Mouse (Mus musculus): ENCODE measurements around the gene Git1. TPM values are rescaled to one million over a fixed set of nuclear protein-coding genes. Genes with fewer than 3 reads are reported as not detected.

The Git1 gene
- total and polyA plus RNA-seq, 2 experiments, result 2.8 to 11.2 TPM

DNA sequence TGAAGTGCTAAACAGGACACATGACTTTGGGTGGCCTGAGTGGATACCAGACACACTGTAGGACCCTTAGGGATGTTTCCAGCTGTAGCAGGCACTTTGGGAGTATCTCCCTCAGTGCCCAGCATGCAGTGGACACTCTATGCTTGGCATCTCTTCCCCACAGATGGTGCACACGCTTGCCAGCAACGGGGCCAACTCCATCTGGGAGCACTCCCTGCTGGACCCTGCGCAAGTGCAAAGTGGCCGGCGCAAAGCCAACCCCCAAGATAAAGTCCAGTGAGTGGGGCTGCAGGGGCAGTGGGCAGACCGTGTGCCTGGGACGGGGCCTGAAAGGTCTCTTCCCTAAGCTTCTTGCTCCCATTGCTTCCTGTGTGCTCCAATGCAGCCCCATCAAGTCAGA, 6.0 kb downstream of the Git1 start:
- Histone ChIP-seq H3K4me3 (ENCODE audit: insufficient read depth, low read depth, low read length) (no peak overlapping the region), H3K36me3 (ENCODE audit: control insufficient read depth, insufficient read depth, low read length) (no peaks in the 10 kb centered on the region)
- 89% methylated on average over 7 of the region's 7 CpGs for WGBS

DNA sequence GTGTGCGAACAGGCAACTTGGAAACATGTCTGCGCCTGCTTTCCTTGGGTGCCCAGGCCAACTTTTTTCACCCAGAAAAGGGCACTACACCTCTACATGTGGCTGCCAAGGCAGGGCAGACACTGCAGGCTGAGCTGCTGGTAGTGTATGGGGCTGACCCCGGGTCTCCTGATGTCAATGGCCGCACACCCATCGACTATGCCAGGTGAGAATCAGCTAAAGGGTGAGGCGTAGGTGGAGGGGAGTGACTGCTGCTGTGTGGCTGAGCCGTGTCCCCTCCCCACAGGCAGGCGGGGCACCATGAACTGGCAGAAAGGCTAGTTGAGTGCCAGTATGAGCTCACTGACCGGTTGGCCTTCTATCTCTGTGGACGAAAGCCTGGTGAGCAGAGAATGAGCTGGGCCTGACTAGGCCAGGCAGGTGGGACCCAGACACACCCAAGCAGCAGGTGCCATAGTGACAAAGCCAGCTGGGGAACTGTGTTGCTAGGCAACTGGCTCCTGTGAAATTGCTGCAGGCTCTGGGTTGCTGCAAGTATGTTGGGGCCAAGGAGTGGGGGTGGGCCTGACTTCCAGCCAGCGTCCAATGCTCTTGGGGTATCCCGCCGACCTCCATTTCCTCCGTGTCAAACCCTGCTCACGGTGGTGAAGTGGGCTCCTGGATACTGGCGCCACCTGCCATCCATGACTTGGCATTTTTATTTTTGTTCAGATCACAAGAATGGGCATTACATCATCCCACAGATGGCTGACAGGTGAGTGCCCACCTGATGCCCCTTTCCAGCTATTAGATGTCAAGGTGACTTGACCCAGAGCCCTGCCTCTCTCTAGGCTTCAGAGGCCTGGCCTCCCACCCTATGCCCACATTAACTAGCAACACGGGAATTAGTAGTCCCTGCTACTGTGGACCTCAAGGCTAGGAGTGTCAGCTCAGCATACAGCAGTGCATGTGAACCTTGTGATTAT, 7.3 kb downstream of the Git1 start:
- DNase-seq (ENCODE audit: extremely low read depth, low read depth, low spot score), result no peak
- Histone ChIP-seq H3K79me2 (ENCODE audit: control insufficient read depth, insufficient read depth, low read length) (peaks cover 9% of the 10 kb centered on the region; the same call in 1 of the 2 replicates), H3K27me3 (ENCODE audit: control insufficient read depth, insufficient read depth, low read length) (no peaks in the 10 kb centered on the region), H3K27ac (replicated peaks; ENCODE audit: insufficient read depth, low read depth, low read length) (no peak overlapping the region), H3K9ac (ENCODE audit: low read depth, low read length) (no peak overlapping the region), H3K4me1 (ENCODE audit: control insufficient read depth, insufficient read depth, low read length) (peaks cover 1% of the 10 kb centered on the region; the same call in 1 of the 2 replicates), H3K4me3 (ENCODE audit: insufficient read depth, low read depth, low read length) (no peak overlapping the region), H3K36me3 (ENCODE audit: control insufficient read depth, insufficient read depth, low read length) (no peaks in the 10 kb centered on the region)
- TF ChIP-seq POLR2A (IDR thresholded peaks at IDR 0.05; ENCODE audit: extremely low read depth, insufficient read depth, low read length) (no peak), CTCF (IDR thresholded peaks at IDR 0.05; ENCODE audit: low read depth, low read length) (no peak)
- 87% methylated on average over 17 of the region's 17 CpGs for WGBS

More for the DNA sequence above, 6.0 kb downstream of the Git1 start:
- DNase-seq (ENCODE audit: extremely low read depth, low read depth, low spot score), result no peak
- H3K4me1 ChIP-seq (ENCODE audit: control insufficient read depth, insufficient read depth, low read length), result peaks cover 5% of the 10 kb centered on the region
- H3K9ac ChIP-seq (ENCODE audit: low read depth, low read length), result no peak overlapping the region
- H3K27ac ChIP-seq (replicated peaks; ENCODE audit: insufficient read depth, low read depth, low read length), result no peak overlapping the region
- H3K79me2 ChIP-seq (ENCODE audit: control insufficient read depth, insufficient read depth, low read length), result peaks cover 11% of the 10 kb centered on the region; the same call in 1 of the 2 replicates
- H3K27me3 ChIP-seq (ENCODE audit: control insufficient read depth, insufficient read depth, low read length), result no peaks in the 10 kb centered on the region
- no peak for TF ChIP-seq POLR2A (IDR thresholded peaks at IDR 0.05; ENCODE audit: extremely low read depth, insufficient read depth, low read length)
- no peak for TF ChIP-seq CTCF (IDR thresholded peaks at IDR 0.05; ENCODE audit: low read depth, low read length)

DNA sequence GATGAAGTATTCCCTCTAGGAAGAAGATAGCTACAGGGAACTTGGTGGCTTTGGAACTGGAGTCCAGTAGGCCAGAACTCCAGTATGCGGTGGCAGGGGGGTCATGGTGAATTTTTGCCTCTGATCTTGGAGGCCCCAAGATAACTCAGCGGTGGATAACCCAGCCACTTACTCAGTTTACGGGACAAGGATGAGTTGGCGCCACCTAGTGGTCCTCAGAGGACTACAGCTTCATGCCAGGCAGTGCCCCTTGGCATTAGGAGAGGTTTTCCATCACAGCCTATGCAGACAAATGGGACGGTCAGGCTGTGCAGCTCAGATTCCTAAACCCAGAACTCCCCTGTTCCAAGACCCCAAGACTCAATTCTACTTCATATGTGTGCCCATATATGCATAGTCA, 8.0 kb downstream of the Git1 start:
- Histone ChIP-seq H3K79me2 (ENCODE audit: control insufficient read depth, insufficient read depth, low read length) (peaks cover 7% of the 10 kb centered on the region; the same call in 1 of the 2 replicates), H3K9ac (ENCODE audit: low read depth, low read length) (no peak overlapping the region), H3K4me1 (ENCODE audit: control insufficient read depth, insufficient read depth, low read length) (no peaks in the 10 kb centered on the region), H3K27ac (replicated peaks; ENCODE audit: insufficient read depth, low read depth, low read length) (no peak overlapping the region), H3K36me3 (ENCODE audit: control insufficient read depth, insufficient read depth, low read length) (no peaks in the 10 kb centered on the region), H3K27me3 (ENCODE audit: control insufficient read depth, insufficient read depth, low read length) (no peaks in the 10 kb centered on the region), H3K4me3 (ENCODE audit: insufficient read depth, low read depth, low read length) (no peak overlapping the region)
- WGBS, result 22% methylated on average over 5 of the region's 5 CpGs
- DNase-seq (ENCODE audit: extremely low read depth, low read depth, low spot score), result peak; percentile 63
- TF ChIP-seq CTCF (IDR thresholded peaks at IDR 0.05; ENCODE audit: low read depth, low read length) (peak; percentile 91), POLR2A (IDR thresholded peaks at IDR 0.05; ENCODE audit: extremely low read depth, insufficient read depth, low read length) (no peak)

DNA sequence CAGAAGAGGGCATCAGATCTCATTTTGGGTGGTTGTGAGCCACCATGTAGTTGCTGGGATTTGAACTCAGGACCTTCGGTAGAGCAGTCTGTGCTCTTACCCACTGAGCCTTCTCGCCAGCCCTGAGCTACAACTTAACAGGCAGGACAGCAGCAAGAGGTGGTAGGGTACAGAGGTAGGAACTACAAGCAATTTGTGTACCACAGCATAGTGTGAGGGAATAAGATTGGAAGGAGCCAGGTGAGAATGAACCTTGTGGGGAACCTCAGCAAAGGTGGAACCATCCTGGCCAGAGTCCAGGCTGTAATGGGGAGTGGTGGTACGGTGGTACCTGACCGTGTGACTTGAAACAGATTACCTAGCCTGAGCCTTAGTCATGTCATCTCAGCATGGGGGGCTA, 8.6 kb downstream of the Git1 start:
- Histone ChIP-seq H3K27ac (replicated peaks; ENCODE audit: insufficient read depth, low read depth, low read length) (no peak overlapping the region), H3K9ac (ENCODE audit: low read depth, low read length) (no peak overlapping the region), H3K4me1 (ENCODE audit: control insufficient read depth, insufficient read depth, low read length) (no peaks in the 10 kb centered on the region), H3K27me3 (ENCODE audit: control insufficient read depth, insufficient read depth, low read length) (no peaks in the 10 kb centered on the region), H3K4me3 (ENCODE audit: insufficient read depth, low read depth, low read length) (no peak overlapping the region), H3K79me2 (ENCODE audit: control insufficient read depth, insufficient read depth, low read length) (peaks cover 6% of the 10 kb centered on the region; the same call in 1 of the 2 replicates), H3K36me3 (ENCODE audit: control insufficient read depth, insufficient read depth, low read length) (no peaks in the 10 kb centered on the region)
- no peak for DNase-seq (ENCODE audit: extremely low read depth, low read depth, low spot score)
- 91% methylated on average over 4 of the region's 4 CpGs for WGBS
- TF ChIP-seq POLR2A (IDR thresholded peaks at IDR 0.05; ENCODE audit: extremely low read depth, insufficient read depth, low read length) (no peak), CTCF (IDR thresholded peaks at IDR 0.05; ENCODE audit: low read depth, low read length) (no peak)

DNA sequence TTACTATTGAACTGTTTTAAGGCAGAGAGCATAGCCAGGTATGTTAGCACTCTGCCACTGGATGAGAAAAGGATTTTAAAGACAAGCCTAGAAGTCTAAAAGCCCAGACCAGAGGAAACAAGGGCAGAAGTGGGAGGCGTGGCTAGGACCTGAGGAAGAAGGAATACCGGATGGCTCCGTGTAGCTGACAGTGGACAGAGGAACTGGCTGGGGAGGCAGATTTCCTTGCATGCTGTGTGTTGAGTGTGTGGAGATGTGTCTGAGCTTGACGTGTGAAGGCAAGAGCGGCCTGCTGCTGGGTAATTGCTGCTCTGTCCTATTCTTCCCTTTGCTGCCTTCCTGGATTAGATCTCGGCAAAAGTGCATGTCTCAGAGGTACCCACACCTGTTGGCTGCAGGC, 9.1 kb downstream of the Git1 start:
- no peak overlapping the region for H3K9ac ChIP-seq (ENCODE audit: low read depth, low read length)
- no peaks in the 10 kb centered on the region for H3K27me3 ChIP-seq (ENCODE audit: control insufficient read depth, insufficient read depth, low read length)
- no peaks in the 10 kb centered on the region for H3K36me3 ChIP-seq (ENCODE audit: control insufficient read depth, insufficient read depth, low read length)
- H3K79me2 ChIP-seq (ENCODE audit: control insufficient read depth, insufficient read depth, low read length), result 0 out of 2 replicates have a peak, but pooled peaks cover 3% of the 10 kb centered on the region
- no peak for DNase-seq (ENCODE audit: extremely low read depth, low read depth, low spot score)
- no peak overlapping the region for H3K27ac ChIP-seq (replicated peaks; ENCODE audit: insufficient read depth, low read depth, low read length)
- no peaks in the 10 kb centered on the region for H3K4me1 ChIP-seq (ENCODE audit: control insufficient read depth, insufficient read depth, low read length)
- no peak overlapping the region for H3K4me3 ChIP-seq (ENCODE audit: insufficient read depth, low read depth, low read length)
- TF ChIP-seq POLR2A (IDR thresholded peaks at IDR 0.05; ENCODE audit: extremely low read depth, insufficient read depth, low read length) (no peak), CTCF (IDR thresholded peaks at IDR 0.05; ENCODE audit: low read depth, low read length) (no peak)
- 91% methylated on average over 6 of the region's 6 CpGs for WGBS

DNA sequence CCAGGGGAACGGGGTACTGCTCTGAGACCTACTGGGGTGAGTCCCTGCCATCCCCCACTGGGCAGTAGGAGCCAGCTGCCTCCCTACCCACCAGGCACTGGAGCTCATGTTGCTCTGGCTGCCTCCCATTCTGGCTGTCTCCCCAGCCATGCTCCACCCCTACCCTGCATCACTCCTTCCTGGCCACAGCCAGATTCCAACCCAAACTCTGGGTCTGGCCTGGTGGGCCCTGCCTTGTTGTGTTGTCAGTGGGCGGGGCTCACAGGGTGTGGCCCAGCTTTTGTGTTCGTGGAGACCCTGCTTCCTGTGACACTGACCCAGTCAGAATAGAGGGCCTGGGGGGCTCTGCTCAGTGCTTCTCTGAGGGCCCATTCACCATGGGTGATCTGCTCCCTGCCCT, 10.1 kb downstream of the Git1 start:
- H3K79me2 ChIP-seq (ENCODE audit: control insufficient read depth, insufficient read depth, low read length), result no peaks in the 10 kb centered on the region
- 81% methylated on average over 3 of the region's 3 CpGs for WGBS
- H3K36me3 ChIP-seq (ENCODE audit: control insufficient read depth, insufficient read depth, low read length), result no peaks in the 10 kb centered on the region
- no peak overlapping the region for H3K4me3 ChIP-seq (ENCODE audit: insufficient read depth, low read depth, low read length)
- H3K27me3 ChIP-seq (ENCODE audit: control insufficient read depth, insufficient read depth, low read length), result no peaks in the 10 kb centered on the region
- H3K9ac ChIP-seq (ENCODE audit: low read depth, low read length), result no peak overlapping the region
- H3K27ac ChIP-seq (replicated peaks; ENCODE audit: insufficient read depth, low read depth, low read length), result no peak overlapping the region
- peaks cover 3% of the 10 kb centered on the region; the same call in 1 of the 2 replicates for H3K4me1 ChIP-seq (ENCODE audit: control insufficient read depth, insufficient read depth, low read length)
- DNase-seq (ENCODE audit: extremely low read depth, low read depth, low spot score), result no peak
- TF ChIP-seq POLR2A (IDR thresholded peaks at IDR 0.05; ENCODE audit: extremely low read depth, insufficient read depth, low read length), result no peak
- no peak for TF ChIP-seq CTCF (IDR thresholded peaks at IDR 0.05; ENCODE audit: low read depth, low read length)

All from liver, adult 2 months (tissue).